Mouse (Mus musculus) adrenal gland, postnatal 0 days (tissue): ENCODE measurements around the gene Zfpl1. TPM values are rescaled to one million over a fixed set of nuclear protein-coding genes. Genes with fewer than 3 reads are reported as not detected.

Experiments
- microRNA-seq: library from miRNA; unstranded; fragments of <30 nt; microRNA quantifications from one replicate; pipeline ENCODE4, GENCODE M21; 2016; ENCODE audit warnings: borderline replicate concordance; ENCODE audit not compliant: insufficient number of aligned reads
- polyA plus RNA-seq: library from polyadenylated mRNA; unstranded; fragments of >200 nt; fragmentation: Nextera tagmentation; extraction: Ambion mirVana; gene quantifications from 2 replicates; pipeline ENCODE4 v1.2.1, GENCODE M21; 2015

Gene Zfpl1
- polyA plus RNA-seq: 47.0 and 62.8 TPM in 2 replicates

GRCm38 (mm10) chr19:6084478-6085248 is at the start of gene Zfpl1, which contains the start of gene Cdca5:
Zfpl1 (minus strand) TSS chr19:6084956.
Cdca5 (plus strand) TSS chr19:6084983.

GRCm38 (mm10) chr19:6127760-6128341 is 43.1 kb upstream of the Zfpl1 start, which contains the start of gene Snx15:
Snx15 (minus strand) TSS chr19:6128304.

DNA sequence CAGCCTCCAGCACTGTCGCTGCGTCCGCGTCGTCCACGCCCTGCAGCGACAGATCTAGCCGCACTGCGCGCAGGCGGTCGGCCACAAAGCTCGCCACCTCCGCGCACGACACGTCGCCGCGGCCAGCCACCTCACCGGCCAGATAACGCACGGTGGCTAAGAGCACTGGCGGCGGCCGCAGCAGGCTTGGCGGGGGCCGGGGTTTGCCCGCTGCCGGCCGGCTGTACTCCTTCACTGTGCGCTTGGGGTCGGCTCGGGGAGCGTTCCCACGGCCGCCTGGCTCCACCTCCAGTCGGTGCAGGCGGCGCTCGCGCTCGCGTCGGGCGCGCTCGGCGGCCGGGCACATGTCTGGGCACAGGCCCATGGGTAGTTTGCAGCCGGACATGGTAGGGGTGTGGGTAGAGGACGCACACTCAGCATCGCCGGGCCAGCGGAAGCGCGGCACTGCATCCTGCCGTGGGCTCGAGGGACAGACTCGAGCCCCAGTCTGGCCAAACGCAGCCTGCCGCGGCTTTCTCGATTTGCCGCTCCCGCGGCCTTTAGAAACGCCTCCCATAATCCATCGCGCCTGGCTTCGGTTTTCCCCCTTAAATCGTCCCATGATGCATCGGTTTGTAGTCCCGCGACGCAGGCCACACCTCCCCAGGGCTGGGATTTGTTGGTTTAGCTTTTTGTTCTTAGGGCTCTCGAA is 33.4 kb upstream of the Zfpl1 start, which contains the start of gene Sac3d1:
Gene Sac3d1, minus strand, starts transcription at position 665 of the 691 bp plus-strand sequence.

GRCm38 (mm10) chr19:6105586-6105985 is 20.8 kb upstream of the Zfpl1 start, which contains the start of gene Naaladl1:
Naaladl1 (plus strand) TSS chr19:6105782.

DNA sequence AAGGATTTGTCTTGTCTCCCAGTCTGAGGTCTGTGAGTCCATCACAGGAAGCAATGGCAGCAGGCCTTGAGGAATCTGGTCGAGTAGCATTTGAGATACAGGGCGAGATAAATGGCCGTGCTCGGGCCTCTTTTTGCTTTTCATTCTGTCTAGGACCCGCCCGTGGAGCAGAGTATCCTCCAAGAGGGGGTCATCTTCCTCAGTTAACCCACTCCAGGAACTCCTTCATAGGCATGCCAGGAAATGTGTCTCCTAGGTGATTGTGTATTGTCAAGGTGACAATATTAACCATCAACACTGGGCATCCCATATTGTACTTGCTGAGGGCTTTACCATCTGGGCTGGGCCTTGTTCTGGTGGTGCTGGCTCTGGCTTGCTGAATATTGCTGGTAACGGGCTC is 9.4 kb upstream of the Zfpl1 start, which contains the start of gene AC131692.1:
Gene AC131692.1, plus strand, starts transcription at position 301 of the 400 bp plus-strand sequence.

DNA sequence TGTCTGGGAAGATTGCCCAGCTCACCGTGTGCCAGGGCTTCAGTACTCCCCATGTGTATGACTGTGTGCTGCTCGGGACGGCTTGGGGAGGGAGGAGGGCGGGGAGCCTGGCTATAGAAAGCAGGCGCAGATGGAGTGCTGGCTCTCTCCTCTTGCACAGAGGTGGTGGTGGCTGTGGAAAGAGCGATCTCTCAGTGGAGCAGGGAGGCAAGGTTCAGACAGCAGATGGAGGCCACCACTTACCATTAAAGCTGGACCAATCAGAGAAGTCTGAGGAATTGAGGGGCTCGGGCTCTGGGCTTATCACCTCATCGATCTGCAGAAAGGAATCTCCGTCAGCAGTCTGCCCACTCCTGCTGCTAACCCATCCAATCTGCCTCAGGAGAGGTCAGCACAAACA is 2.6 kb downstream of the Zfpl1 start, which contains the start of gene Gm28374:
Gene Gm28374, minus strand, starts transcription at position 101 of the 400 bp plus-strand sequence.

GRCm38 (mm10) chr19:6079983-6080480 is 4.7 kb downstream of the Zfpl1 start, which contains the start of gene Tmem262:
Tmem262 (plus strand) TSS chr19:6080033.

DNA sequence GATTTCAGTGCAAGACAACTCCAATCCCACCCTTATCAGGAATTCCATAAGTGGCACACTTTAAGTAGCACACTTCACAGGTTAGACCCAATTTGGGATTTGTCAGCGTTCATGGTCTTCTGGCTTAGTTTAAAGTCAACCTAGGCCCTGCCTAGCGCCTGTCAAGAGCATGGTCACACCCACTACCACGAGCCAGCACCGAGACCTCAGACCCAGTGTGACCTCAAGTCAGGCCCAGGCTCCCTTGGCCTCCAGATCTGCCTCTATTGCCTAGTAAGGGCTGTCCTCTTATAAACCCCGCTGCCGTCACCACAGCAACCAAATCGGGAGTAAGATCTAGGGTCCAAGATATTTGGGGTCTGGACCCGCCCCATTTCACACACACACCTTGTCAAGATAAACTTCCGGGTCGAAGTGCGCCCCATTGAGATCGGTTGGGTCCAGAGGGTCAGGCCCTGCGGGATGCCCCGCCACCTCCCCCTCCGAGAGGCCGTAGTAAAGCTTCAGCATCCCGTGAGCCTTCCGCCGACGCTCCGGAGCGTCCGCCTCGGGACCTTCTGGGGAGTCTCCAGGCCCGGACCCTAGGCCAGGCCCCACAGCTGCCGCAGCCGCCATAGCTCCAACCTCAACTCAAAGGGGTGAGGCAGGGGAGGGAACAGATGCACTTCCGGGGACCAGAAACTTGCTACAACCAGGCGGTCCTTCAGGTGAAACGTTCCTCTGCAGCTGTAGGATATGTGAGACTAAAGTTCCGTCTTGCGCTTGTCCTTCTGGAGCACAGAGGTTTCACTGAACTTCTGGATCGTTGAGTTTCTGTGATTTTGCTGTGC is 8.0 kb downstream of the Zfpl1 start, which contains the start of gene Vps51:
Gene Vps51, minus strand, starts transcription at position 668 of the 830 bp plus-strand sequence.

GRCm38 (mm10) chr19:6067724-6068415 is 16.9 kb downstream of the Zfpl1 start, which contains the start of gene Tm7sf2:
Tm7sf2 (minus strand) TSS chr19:6068373.

GRCm38 (mm10) chr19:6061021-6061533 is 23.7 kb downstream of the Zfpl1 start, which contains the start of gene Znhit2:
Znhit2 (plus strand) TSS chr19:6061192.

DNA sequence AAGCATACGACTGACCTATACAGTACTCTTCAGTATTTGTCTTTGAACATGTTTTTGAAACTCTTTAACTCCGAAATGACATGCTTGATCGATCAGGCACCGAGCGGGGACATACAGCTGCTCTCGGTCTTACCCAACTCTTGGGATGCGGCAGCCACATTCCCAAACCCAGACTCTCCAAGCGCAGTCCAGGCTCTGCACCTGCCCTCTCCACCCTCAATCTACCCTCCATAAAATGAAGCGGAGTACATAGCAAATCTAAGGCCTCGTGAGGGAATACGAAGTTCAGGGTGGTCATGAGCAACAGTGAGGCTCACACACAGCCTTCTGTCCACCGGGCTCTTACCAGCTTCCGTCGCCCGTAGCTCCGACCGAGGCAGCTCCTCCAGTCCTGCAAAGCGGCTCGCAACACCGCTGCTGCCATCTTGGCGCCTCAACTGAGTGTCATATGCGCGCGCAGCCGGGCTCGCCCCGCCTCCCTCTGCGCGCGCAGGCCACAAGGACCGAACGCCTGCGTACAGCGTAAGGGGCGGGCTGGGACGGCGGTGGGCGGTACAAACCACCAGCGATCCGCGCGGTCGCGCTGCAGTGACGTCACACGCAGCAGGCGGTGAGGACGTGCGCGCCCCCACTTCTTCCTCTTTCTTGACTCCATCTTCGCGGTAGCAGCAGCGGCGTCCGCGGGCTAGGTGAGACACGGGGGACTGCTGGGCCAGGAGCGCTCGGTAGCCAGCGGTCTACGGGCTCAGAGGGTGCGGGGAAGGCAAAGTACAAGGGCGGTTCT is 27.3 kb downstream of the Zfpl1 start, which contains the start of the genes Mrpl49 and Fau:
Gene Mrpl49, minus strand, starts transcription at position 473 of the 784 bp plus-strand sequence.
Gene Fau, plus strand, starts transcription at position 532 of the 784 bp plus-strand sequence.

DNA sequence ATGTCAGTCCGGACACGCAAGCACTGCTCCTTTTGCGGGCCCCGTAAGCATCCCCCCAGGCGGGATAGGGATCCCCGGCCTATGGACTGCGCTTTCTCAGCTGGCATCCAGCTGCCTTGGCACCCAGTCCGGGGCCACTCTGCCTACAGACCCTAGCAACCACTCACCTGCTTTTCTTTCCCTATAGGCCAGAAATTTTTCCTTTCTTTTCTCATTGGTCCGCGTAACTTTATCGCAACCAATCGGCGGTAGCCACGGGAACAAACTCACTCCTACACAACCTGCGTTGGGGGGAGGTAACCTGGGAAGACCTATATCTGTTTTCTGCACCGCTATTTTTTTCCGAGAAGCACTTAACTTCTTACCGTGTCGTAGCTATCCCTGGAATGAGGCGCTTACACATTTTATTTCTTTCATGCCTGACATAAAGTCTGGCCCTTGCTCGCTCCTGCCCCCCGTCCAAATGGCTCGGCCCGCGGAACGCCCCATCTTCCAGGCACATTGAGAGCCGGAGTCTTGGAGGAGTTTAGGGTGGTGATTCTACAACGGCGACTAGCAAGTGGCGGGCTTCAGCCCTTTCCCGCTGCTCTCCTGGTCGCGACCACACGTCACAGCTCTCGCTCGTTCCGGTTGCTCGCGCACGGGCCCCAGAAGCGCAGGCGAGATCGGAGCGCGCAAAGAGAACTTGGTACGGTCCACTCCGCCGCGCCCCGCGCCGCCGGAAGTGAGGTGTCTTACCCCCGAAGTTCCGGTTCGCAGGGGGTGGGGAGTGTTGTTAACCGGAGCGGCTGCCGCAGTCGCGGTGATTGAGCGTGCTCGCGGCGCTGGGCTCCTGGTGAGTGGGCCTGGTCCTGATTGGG is 38.2 kb downstream of the Zfpl1 start, which contains the start of gene Syvn1:
Gene Syvn1, plus strand, starts transcription at position 283 of the 860 bp plus-strand sequence.

Small RNA genes lying within 50 kb of the gene (microRNA-seq; reads per million reads assigned to microRNA genes)
- gene Mir6988: 1.8 reads per million

Other genes starting within 250 kb of the Zfpl1 start
- 19.3 and 42.3 TPM in 2 replicates for gene Frmd8, start 209.7 kb downstream of the Zfpl1 start, polyA plus RNA-seq
- 9.9 and 23.2 TPM in 2 replicates for gene Slc25a45, start 207.1 kb downstream of the Zfpl1 start, polyA plus RNA-seq
- 2.2 and 3.1 TPM in 2 replicates for gene Tigd3, start 190.8 kb downstream of the Zfpl1 start, polyA plus RNA-seq
- gene Dpf2, start 171.9 kb downstream of the Zfpl1 start, polyA plus RNA-seq: 52.8 and 74.8 TPM in 2 replicates
- 10.5 and 12.6 TPM in 2 replicates for gene Cdc42ep2, start 160.1 kb downstream of the Zfpl1 start, polyA plus RNA-seq
- gene Pola2, start 120.8 kb downstream of the Zfpl1 start, polyA plus RNA-seq: 19.6 and 27.3 TPM in 2 replicates
- gene Slc22a20, start 98.8 kb downstream of the Zfpl1 start, polyA plus RNA-seq: not detected in 2 replicates
- gene Capn1, start 69.1 kb downstream of the Zfpl1 start, polyA plus RNA-seq: 13.9 and 14.2 TPM in 2 replicates
- gene Syvn1, start 38.4 kb downstream of the Zfpl1 start, polyA plus RNA-seq: 20.3 and 29.1 TPM in 2 replicates
- gene Mrpl49, start 27.2 kb downstream of the Zfpl1 start, polyA plus RNA-seq: 47.4 and 63.4 TPM in 2 replicates
- gene Fau, start 27.1 kb downstream of the Zfpl1 start, polyA plus RNA-seq: 839 and 888 TPM in 2 replicates
- gene Znhit2, start 23.8 kb downstream of the Zfpl1 start, polyA plus RNA-seq: 35.7 and 47.8 TPM in 2 replicates
- 14.7 and 17.7 TPM in 2 replicates for gene Tm7sf2, start 16.6 kb downstream of the Zfpl1 start, polyA plus RNA-seq
- gene Vps51, start 7.7 kb downstream of the Zfpl1 start, polyA plus RNA-seq: 44.2 and 52.3 TPM in 2 replicates
- not detected in 2 replicates for gene Tmem262, start 4.9 kb downstream of the Zfpl1 start, polyA plus RNA-seq
- gene Gm28374, start 2.7 kb downstream of the Zfpl1 start, polyA plus RNA-seq: 0.28 and 0.91 TPM in 2 replicates
- gene Cdca5, start within 50 bp of the Zfpl1 start, polyA plus RNA-seq: 8.0 and 9.5 TPM in 2 replicates
- 0.41 TPM in 1 of 2 replicates, not detected in the other for gene AC131692.1, start 9.5 kb upstream of the Zfpl1 start, polyA plus RNA-seq
- 0.28 and 0.61 TPM in 2 replicates for gene Naaladl1, start 20.8 kb upstream of the Zfpl1 start, polyA plus RNA-seq
- gene Sac3d1, start 33.7 kb upstream of the Zfpl1 start, polyA plus RNA-seq: 28.5 and 29.2 TPM in 2 replicates
- gene Snx15, start 43.3 kb upstream of the Zfpl1 start, polyA plus RNA-seq: 21.4 and 22.6 TPM in 2 replicates
- gene Batf2, start 56.0 kb upstream of the Zfpl1 start, polyA plus RNA-seq: 0.47 and 0.60 TPM in 2 replicates
- gene Arl2, start 56.6 kb upstream of the Zfpl1 start, polyA plus RNA-seq: 101 and 106 TPM in 2 replicates
- 0.46 and 0.73 TPM in 2 replicates for gene Majin, start 99.4 kb upstream of the Zfpl1 start, polyA plus RNA-seq
- 148 and 158 TPM in 2 replicates for gene Gpha2, start 141.4 kb upstream of the Zfpl1 start, polyA plus RNA-seq
- gene Ppp2r5b, start 150.9 kb upstream of the Zfpl1 start, polyA plus RNA-seq: 41.5 and 44.1 TPM in 2 replicates
- 5.9 and 10.4 TPM in 2 replicates for gene Atg2a, start 156.7 kb upstream of the Zfpl1 start, polyA plus RNA-seq
- gene Ehd1, start 191.8 kb upstream of the Zfpl1 start, polyA plus RNA-seq: 54.1 and 63.1 TPM in 2 replicates
- gene Cdc42bpg, start 221.5 kb upstream of the Zfpl1 start, polyA plus RNA-seq: 0.41 and 0.68 TPM in 2 replicates